Mouse (Mus musculus) liver, postnatal 0 days (tissue): ENCODE results near the gene Acsbg2.

Experiments
- CTCF ChIP-seq: sonication (generic); IDR thresholded peaks from 2 replicates; pipeline ENCODE4 v1.5.1; 2016; ENCODE audit warnings: antibody characterized with exemption, low read depth
- EP300 ChIP-seq: IDR thresholded peaks from 2 replicates; pipeline ENCODE4 v1.6.1; 2016; ENCODE audit warnings: antibody characterized with exemption, low read depth, mild to moderate bottlenecking

DNA sequence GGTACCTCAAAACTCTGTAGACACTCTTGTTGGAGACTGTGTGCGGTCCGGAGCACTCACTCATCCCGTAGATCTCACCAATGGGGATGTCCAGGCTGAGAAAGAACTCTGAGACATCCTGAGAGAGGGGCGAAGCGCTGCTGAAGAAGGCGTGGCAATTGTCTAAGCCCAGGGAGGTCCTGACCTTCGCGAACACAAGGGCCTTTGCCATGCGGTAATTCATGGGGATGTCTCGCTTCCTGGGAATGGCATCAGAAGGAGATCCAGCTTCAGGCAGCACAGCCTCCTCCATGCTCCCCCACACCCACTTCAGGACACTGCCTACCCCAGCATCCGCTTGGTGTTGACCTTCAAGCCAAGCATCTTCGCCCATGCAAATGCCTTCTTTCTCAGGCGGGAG, 24.5 kb downstream of the Acsbg2 start:
- no peak for TF ChIP-seq EP300
- no peak for TF ChIP-seq CTCF
